Mouse (Mus musculus): Measurements from ENCODE around the gene Elavl4. TPM values are rescaled to one million over a fixed set of nuclear protein-coding genes. Genes with fewer than 3 reads are reported as not detected.

Gene Elavl4
- polyA plus RNA-seq, 2 experiments = 1.1 to 2.8 TPM

- no peaks in the 10 kb centered on the region for H3K36me3 ChIP-seq (ENCODE audit: control insufficient read depth, insufficient read depth, low read length)
- no peaks in the 10 kb centered on the region for H3K4me1 ChIP-seq (ENCODE audit: control insufficient read depth, insufficient read depth, low read length)
- H3K27me3 ChIP-seq (ENCODE audit: control insufficient read depth, insufficient read depth, low read length) = no peaks in the 10 kb centered on the region
- H3K27ac ChIP-seq (replicated peaks; ENCODE audit: low read depth, low read length) = no peak overlapping the region
- ATAC-seq (ENCODE audit: low FRiP score, low read depth) (no peak), DNase-seq (ENCODE audit: low spot score) (no peak)
- no peak overlapping the region for H3K9ac ChIP-seq (ENCODE audit: low read depth, low read length, severe bottlenecking)
- H3K4me2 ChIP-seq (replicated peaks; ENCODE audit: low read depth, low read length, severe bottlenecking) = no peak overlapping the region
- no peaks in the 10 kb centered on the region for H3K9me3 ChIP-seq (ENCODE audit: control insufficient read depth, low read length)
- TF ChIP-seq POLR2A (IDR thresholded peaks at IDR 0.05; ENCODE audit: borderline replicate concordance, extremely low read depth, insufficient read depth, insufficient read length) = no peak
- H3K4me3 ChIP-seq (replicated peaks; ENCODE audit: low read length) = no peak overlapping the region
Observed at GRCm38 (mm10) chr4:110242879-110243278, 108.8 kb downstream of the Elavl4 start.

- Histone ChIP-seq H3K4me1 (ENCODE audit: control insufficient read depth, insufficient read depth, low read length) (no peaks in the 10 kb centered on the region), H3K27me3 (ENCODE audit: control insufficient read depth, insufficient read depth, low read length) (no peaks in the 10 kb centered on the region), H3K4me3 (replicated peaks; ENCODE audit: low read length) (no peak overlapping the region), H3K4me2 (replicated peaks; ENCODE audit: low read depth, low read length, severe bottlenecking) (no peak overlapping the region), H3K36me3 (ENCODE audit: control insufficient read depth, insufficient read depth, low read length) (no peaks in the 10 kb centered on the region), H3K9ac (ENCODE audit: low read depth, low read length, severe bottlenecking) (no peak overlapping the region), H3K9me3 (ENCODE audit: control insufficient read depth, low read length) (no peaks in the 10 kb centered on the region), H3K27ac (replicated peaks; ENCODE audit: low read depth, low read length) (no peak overlapping the region)
- no peak for TF ChIP-seq POLR2A (IDR thresholded peaks at IDR 0.05; ENCODE audit: borderline replicate concordance, extremely low read depth, insufficient read depth, insufficient read length)
- ATAC-seq (ENCODE audit: low FRiP score, low read depth) = no peak
- 83% methylated on average over 1 of the region's 1 CpGs for WGBS
- DNase-seq (ENCODE audit: low spot score) = no peak
Observed at GRCm38 (mm10) chr4:110234554-110234953, 117.2 kb downstream of the Elavl4 start.

GRCm38 (mm10) chr4:110232327-110232726 lies 119.4 kb downstream of the Elavl4 start:
- 77% methylated on average over 3 of the region's 3 CpGs for WGBS
- H3K27ac ChIP-seq (replicated peaks; ENCODE audit: low read depth, low read length) = no peak overlapping the region
- H3K27me3 ChIP-seq (ENCODE audit: control insufficient read depth, insufficient read depth, low read length) = no peaks in the 10 kb centered on the region
- DNase-seq (ENCODE audit: low spot score) (no peak), ATAC-seq (ENCODE audit: low FRiP score, low read depth) (no peak)
- no peak overlapping the region for H3K4me3 ChIP-seq (replicated peaks; ENCODE audit: low read length)
- H3K9ac ChIP-seq (ENCODE audit: low read depth, low read length, severe bottlenecking) = no peak overlapping the region
- no peak for TF ChIP-seq POLR2A (IDR thresholded peaks at IDR 0.05; ENCODE audit: borderline replicate concordance, extremely low read depth, insufficient read depth, insufficient read length)
- H3K4me2 ChIP-seq (replicated peaks; ENCODE audit: low read depth, low read length, severe bottlenecking) = no peak overlapping the region
- no peaks in the 10 kb centered on the region for H3K36me3 ChIP-seq (ENCODE audit: control insufficient read depth, insufficient read depth, low read length)
- H3K9me3 ChIP-seq (ENCODE audit: control insufficient read depth, low read length) = no peaks in the 10 kb centered on the region
- H3K4me1 ChIP-seq (ENCODE audit: control insufficient read depth, insufficient read depth, low read length) = no peaks in the 10 kb centered on the region

GRCm38 (mm10) chr4:110231799-110232198 lies 119.9 kb downstream of the Elavl4 start:
- Histone ChIP-seq H3K4me3 (replicated peaks; ENCODE audit: low read length) (no peak overlapping the region), H3K27ac (replicated peaks; ENCODE audit: low read depth, low read length) (no peak overlapping the region), H3K4me1 (ENCODE audit: control insufficient read depth, insufficient read depth, low read length) (no peaks in the 10 kb centered on the region), H3K4me2 (replicated peaks; ENCODE audit: low read depth, low read length, severe bottlenecking) (no peak overlapping the region), H3K36me3 (ENCODE audit: control insufficient read depth, insufficient read depth, low read length) (no peaks in the 10 kb centered on the region), H3K27me3 (ENCODE audit: control insufficient read depth, insufficient read depth, low read length) (no peaks in the 10 kb centered on the region), H3K9ac (ENCODE audit: low read depth, low read length, severe bottlenecking) (no peak overlapping the region), H3K9me3 (ENCODE audit: control insufficient read depth, low read length) (no peaks in the 10 kb centered on the region)
- no peak for TF ChIP-seq POLR2A (IDR thresholded peaks at IDR 0.05; ENCODE audit: borderline replicate concordance, extremely low read depth, insufficient read depth, insufficient read length)
- WGBS = 48% methylated on average over 4 of the region's 4 CpGs
- DNase-seq (ENCODE audit: low spot score) = no peak
- ATAC-seq (ENCODE audit: low FRiP score, low read depth) = no peak

- DNase-seq (ENCODE audit: low spot score) = no peak
- Histone ChIP-seq H3K27me3 (ENCODE audit: control insufficient read depth, insufficient read depth, low read length) (no peaks in the 10 kb centered on the region), H3K4me1 (ENCODE audit: control insufficient read depth, insufficient read depth, low read length) (no peaks in the 10 kb centered on the region), H3K27ac (replicated peaks; ENCODE audit: low read depth, low read length) (no peak overlapping the region), H3K9ac (ENCODE audit: low read depth, low read length, severe bottlenecking) (no peak overlapping the region), H3K9me3 (ENCODE audit: control insufficient read depth, low read length) (no peaks in the 10 kb centered on the region), H3K4me2 (replicated peaks; ENCODE audit: low read depth, low read length, severe bottlenecking) (no peak overlapping the region), H3K36me3 (ENCODE audit: control insufficient read depth, insufficient read depth, low read length) (no peaks in the 10 kb centered on the region), H3K4me3 (replicated peaks; ENCODE audit: low read length) (no peak overlapping the region)
- ATAC-seq (ENCODE audit: low FRiP score, low read depth) = no peak
- no peak for TF ChIP-seq POLR2A (IDR thresholded peaks at IDR 0.05; ENCODE audit: borderline replicate concordance, extremely low read depth, insufficient read depth, insufficient read length)
- WGBS = 98% methylated on average over 1 of the region's 1 CpGs
Observed at GRCm38 (mm10) chr4:110229652-110230051, 122.1 kb downstream of the Elavl4 start.

GRCm38 (mm10) chr4:110229238-110229637 lies 122.5 kb downstream of the Elavl4 start:
- H3K4me1 ChIP-seq (ENCODE audit: control insufficient read depth, insufficient read depth, low read length) = no peaks in the 10 kb centered on the region
- no peak overlapping the region for H3K4me3 ChIP-seq (replicated peaks; ENCODE audit: low read length)
- H3K36me3 ChIP-seq (ENCODE audit: control insufficient read depth, insufficient read depth, low read length) = no peaks in the 10 kb centered on the region
- no peak overlapping the region for H3K9ac ChIP-seq (ENCODE audit: low read depth, low read length, severe bottlenecking)
- H3K9me3 ChIP-seq (ENCODE audit: control insufficient read depth, low read length) = no peaks in the 10 kb centered on the region
- H3K4me2 ChIP-seq (replicated peaks; ENCODE audit: low read depth, low read length, severe bottlenecking) = no peak overlapping the region
- ATAC-seq (ENCODE audit: low FRiP score, low read depth) (no peak), DNase-seq (ENCODE audit: low spot score) (no peak)
- no peak for TF ChIP-seq POLR2A (IDR thresholded peaks at IDR 0.05; ENCODE audit: borderline replicate concordance, extremely low read depth, insufficient read depth, insufficient read length)
- H3K27ac ChIP-seq (replicated peaks; ENCODE audit: low read depth, low read length) = no peak overlapping the region
- H3K27me3 ChIP-seq (ENCODE audit: control insufficient read depth, insufficient read depth, low read length) = no peaks in the 10 kb centered on the region

Data from limb, embryonic 14.5 days (tissue).